Mouse (Mus musculus) WW6 (cell line): ENCODE data around the gene Slc16a14.
A peak's percentile ranks its signal among the peaks of the same experiment; 100 is the strongest.
"Not testable (repeated sequence)": the region's sequence is repeated elsewhere in the genome, so short reads cannot be mapped to it uniquely, and the experiment has no call there.

ENCODE experiments used
- DNase-seq: peaks from one replicate; pipeline ENCODE4 v3.0.0-alpha.2; 2013; ENCODE audit warnings: low read depth, low spot score

The Slc16a14 gene

DNA sequence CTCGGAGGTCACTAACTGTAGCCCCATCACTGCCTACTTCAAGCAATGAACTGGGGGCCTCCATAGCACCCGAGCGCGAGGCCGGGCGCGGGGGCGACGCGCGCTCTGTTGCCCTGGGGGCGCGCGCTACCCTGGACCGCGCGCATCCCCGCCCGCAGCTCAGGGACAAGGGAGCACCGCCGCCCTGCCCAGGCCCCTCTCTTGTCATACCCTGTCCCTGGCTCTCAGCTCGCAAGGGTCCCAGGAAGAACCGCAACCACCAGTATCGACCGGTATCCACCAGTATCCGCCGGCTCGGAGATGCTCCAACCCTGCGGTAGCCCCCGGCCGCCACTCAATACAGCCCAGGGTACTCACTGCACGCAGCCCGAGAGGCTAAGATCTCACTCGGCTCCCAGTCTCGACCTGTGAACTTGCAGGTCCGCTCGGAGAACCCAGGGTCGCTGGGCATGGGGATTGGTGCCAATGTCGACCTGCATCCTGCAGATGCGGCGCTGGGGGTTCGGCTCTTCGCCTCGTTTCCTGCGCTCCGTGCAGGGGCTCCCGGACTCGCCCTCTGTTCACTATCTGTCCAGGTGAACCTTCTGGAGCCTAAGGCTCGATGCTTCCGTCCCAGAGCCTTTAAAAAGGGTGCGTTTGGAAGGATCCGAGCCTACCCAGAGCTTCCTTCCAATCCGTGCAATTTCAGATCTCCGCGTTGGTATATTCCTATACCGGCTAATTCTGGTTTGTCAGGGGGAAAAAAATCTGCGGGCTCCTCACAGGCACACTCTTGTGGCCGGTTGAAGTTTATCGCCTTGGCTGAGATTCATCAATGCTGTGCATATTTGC, at the start of gene Slc16a14:
Gene Slc16a14 (minus strand): TSS at position 632 of the 831 bp plus-strand sequence.
- peak; percentile 42 for DNase-seq

DNA sequence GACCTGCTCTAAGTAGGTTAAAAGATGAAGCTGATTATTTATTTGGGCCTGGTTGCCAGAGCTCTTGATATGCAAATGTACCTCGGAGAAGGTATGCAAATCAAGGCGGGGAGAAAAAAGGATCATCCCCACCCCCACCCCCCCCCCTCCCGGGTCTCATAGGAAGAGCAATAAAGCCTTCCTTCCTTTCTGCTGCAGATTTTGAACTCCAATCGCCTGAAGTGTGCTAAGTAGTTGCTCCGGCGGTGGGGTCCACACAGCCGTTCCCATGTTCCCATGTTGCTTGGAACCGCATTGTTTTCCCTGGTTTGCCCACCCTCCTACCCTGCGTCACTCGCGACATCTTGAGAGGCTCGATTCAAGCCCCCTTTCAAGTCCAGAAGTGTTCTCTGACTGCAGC, 26.8 kb upstream of the Slc16a14 start:
- peak; percentile 9 for DNase-seq

DNA sequence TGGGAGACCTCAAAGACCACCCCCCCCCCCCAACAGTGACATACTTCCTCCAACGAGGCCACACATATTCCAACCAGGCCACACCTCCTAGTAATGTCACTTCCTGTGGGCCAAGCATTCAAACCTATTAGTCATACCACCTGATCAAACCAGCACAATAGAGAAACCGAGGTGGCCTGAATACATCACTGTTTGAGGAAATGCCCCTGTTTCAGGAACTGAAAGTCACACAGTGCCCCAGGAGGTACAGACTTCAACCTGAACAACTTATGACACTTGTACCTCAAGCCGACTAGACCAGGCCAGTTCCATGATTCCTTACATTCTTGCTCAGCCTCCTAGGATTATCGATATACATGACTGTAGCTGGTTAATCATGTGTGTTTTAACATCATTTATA, 22.8 kb upstream of the Slc16a14 start:
- DNase-seq, result not testable (repeated sequence)

DNA sequence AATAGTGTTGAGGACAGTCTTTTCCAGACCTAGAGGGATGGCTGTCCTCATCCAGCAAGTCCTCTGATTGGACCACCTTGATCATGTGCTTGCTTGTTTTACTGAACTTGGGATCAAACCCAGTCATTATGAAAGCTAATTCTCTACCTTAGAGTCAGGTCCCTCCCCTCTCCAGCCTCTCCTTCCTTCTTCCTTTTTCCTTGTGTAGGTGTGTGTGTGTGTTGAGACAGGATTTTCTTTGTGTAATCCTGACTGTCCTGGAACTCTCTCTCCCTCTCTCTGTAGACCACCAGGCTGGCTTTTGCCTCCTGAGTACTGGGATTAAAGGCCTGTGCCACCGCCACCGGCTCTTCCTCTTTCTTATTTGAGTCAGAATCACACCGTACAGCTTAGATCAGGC, 21.8 kb upstream of the Slc16a14 start:
- not testable (repeated sequence) for DNase-seq

DNA sequence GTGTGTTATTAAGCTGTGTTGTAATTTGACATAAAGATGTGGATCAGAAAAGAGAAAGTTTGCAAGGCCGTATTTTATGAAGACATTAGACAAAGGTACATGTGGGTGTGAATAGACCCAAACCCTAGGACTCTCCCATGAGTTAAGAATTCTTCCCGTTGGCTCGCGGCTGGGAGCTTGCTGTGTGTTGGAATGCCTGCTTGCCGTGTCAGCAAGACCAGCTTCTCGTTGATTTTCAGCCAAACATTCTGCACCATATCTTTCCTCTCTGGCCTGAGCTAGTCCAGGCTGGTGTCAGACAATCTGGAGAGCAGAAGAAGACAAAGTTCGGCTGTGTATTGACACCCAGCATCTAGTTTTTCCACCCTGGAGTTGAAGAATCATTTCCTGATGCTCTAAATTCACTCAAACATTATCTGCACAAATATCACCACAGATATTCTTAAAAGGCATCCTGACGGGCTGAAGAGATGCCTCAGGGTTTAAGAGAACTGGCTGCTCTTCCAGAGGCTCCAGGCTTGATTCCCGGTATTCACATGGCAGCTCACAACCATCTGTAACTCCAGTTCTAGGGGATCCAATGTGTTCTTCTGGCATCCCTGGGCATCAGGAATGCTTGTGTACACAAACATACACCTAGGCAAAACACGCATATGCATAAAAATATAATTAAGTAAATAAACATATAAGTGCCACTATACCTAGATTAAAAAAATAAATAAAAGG, 17.7 kb upstream of the Slc16a14 start:
- DNase-seq, result no peak

DNA sequence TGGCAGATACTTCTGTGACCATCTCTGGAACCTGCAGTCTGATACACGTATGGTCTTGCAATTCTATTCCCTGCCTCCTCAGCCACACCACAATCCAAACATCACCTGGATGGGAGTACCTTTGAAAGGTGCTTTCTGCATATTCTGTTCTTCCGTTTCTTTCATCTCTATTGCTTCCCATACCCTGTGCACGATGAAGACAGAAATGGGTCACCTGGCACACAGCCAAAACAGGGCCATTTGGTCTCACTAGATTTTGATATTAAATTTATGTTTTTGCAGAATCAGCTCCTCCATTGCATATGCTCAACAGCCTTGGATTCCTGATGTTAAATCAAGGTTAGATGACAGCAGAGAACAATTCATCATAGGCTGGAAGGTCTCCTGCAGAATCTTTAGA, 16.6 kb upstream of the Slc16a14 start:
- no peak for DNase-seq

DNA sequence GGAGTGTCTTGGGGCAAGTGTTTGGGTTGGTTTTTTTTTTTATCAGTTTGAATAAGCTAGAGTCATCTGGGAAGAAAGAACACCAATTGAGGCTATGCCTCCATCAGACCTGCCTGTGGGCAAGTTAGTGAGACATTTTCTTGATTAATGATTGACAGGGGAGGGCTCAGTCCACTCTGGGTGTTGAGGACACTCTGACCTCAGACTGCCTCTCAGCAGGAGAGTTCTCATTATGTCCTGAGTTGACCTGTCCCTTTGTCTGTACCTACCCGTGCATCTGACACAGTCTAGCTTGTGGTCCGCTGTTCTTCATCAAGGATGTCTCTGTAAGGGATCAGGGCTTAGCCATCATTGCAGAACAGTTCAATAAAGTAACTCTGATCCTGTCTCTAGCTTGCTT, 12.5 kb upstream of the Slc16a14 start:
- no peak for DNase-seq

DNA sequence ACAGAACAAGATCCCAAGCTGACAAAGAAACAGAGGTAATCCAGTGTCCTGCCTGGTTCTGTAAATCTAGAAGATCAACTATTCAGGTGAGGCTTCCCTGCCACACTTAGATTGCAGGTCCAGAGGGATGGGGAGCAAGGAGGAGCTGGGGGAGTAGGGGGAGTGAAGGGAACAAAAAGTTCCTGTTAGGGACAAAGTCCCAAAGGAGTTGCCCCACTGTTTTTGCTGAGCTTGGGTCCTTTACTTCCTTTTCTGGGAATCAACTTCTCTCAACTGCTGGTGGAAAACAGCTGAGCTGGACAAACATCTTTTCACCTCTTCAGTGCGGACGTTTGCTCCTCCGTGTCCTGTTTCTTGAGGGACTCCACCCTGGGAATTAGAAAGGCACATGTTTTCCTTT, 11.0 kb upstream of the Slc16a14 start:
- no peak for DNase-seq

DNA sequence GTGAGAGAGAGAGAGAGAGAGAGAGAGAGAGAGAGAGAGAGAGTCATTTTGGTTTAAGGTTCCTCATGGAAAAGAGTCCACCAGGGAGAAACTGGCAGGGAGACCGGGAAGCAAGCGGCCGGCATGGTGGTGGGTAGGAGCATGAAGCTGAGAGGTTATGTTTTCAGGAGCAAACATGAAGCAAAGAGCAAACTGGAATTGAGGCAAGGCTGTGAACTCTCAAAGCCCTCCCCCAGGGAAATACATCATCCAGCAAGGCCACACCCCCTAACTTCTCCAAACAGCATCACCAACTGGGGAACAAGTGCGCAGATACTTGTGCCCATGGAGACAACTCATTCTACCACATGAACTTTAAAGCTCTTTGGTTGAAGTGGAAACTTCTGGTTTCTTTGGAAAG, 8.6 kb upstream of the Slc16a14 start:
- no peak for DNase-seq

DNA sequence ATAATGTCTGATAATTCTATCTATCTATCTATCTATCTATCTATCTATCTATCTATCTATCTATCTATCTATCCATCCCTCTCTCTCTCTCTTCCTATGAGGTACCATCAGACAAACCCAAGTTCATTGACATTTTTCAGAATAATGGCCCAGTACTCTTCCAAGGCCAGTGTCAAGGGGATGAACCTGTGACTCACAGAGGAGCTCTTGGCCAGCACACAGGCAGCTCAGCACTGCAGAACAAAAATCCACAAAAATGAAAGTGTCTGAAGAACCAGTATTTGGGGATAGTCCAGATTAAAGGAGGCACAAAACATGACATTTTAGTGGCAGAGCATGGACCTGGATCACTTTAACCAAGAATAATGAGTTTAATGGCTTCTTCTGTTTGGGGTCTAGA, 7.7 kb upstream of the Slc16a14 start:
- no peak for DNase-seq

DNA sequence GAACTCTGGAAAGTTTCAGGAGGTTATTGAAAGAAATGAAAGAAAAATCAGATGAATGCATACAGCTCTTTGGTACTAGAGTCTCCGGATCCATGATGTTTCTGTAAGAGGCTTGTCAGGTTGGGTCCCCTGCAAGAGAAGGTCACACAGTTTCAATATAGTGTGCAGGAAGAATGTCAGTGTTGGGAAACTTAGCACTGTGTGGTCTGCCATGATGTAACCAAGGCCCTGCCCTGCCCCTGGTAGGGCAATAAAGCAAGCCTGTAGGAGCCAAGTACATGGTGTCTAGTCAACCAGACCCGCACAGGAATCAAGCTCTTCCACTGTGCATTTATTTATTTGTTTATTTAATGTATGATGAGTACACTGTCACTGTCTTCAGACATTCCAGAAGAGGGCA, 5.4 kb upstream of the Slc16a14 start:
- no peak for DNase-seq

DNA sequence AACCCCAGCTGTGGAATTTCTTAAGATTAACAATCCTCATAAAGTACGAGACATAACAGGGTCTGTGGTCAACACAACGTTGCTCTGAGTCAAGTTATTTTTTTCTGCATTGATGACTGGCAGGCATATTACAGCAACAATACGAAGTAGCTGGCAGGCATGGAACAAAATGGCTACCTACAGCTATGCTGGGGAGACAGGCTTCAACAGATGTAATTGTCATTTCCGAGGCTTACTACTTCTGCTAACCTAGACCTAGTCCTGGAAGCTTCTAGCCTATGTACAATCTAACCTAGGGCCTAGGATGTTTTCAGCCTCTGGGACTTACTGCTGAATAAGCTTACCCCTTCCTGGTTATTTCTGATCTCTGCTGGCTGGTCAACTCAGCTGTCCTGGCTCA, 4.5 kb upstream of the Slc16a14 start:
- DNase-seq, result no peak

DNA sequence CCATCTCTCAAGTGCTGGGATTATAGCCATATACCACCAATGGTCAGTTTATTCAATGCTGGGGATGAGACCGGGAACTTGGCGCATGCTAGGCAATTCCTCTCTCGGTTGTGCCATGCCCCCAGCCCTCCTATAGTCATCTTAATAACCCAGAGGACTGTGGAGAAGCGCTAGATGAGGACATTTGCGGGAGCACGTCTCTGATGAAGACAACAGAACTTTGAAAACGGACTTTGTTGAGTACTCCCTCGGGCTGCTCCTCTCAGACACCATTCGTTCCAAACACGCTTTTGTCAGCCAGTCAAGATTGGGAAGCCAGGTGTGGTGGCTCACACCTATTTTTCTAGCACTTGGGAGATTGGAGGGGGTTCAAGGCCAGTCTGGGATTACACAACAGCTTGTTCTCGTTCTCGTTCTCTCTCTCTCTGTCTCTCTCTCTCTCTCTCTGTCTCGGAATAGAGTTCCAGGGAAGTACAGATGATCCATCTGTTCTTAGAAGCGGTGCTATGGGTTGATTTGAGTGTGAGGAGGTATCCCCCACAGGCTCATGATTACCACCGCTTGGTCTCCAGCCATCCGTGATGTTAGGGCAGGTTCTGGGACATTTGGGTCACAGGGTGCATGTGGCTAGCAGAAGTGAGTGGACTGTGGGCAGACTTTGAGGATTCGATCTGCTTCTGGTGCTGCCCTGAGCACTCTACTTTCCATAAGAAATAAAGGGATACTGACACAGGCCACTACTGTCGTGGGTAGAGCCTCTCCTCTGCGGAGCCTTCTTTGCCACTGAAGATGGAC, 2.0 kb upstream of the Slc16a14 start:
- DNase-seq, result no peak

DNA sequence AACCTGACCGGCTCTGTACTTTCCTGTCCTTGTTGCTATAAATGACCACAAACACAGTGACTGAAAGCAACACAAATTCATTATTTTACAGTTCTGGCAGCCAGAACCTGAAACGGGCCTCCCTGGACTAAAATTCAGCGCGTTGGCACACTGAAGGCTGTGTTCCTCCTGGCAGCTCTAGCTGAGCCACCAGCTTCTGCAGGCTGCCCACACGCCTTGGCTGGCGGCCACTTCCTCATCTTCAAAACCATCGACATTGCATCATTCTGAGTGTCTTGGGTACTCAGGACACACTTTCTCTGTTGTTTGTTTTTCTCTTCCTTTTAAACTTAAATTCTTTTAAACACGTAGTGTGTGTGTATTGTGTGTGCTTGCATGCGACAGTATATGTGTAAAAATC, 734 bp upstream of the Slc16a14 start:
- DNase-seq, result no peak

DNA sequence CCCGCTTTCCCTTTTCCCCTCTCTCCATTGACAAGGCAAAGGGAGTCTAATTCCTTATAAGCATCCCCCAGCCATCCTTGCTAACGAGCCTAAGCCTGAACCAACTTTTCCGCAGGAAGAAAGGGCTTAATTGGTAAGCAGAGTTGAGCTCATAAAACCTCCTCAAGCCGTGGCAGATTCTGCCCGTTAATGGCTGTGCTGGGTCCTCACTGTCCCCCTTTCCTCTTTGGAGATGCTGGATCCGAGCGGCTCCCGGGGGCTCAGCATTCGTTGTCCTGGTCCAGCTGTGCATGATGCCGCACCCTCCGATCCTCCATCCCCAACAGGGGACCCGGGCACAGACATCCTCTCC, 807 bp downstream of the Slc16a14 start:
- DNase-seq, result no peak

DNA sequence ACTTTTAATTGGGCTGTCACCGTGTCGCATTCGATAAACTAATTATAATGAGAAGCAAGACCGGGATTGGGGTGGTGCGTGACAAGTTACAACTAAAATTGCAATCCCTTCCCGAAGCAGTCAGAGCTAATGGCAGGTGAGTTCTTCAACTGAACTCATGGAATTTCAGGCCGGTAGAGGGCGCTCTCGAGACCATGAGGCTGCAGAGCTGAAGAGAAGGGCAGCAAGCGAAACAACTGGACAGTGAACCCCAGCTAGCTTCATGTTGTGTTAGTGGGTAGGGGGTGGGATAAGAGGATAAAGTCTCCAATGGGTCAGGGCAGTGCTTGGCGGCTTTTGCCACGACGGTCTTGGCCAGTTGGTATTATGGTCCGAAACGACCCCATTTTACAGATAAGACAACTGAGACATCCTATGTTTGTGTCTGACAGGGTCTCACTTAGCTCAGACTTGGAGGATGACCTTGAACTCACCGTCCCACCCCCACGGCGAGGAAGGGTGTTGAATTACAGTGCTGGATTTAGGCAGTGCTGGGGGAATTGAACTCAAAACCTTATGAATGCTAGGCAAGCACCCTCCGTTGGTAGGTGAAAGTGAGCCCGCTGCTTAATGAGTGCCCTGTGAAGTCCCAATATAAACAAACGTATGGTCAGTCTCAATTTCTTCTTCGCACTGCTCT, 1.3 kb downstream of the Slc16a14 start:
- peak; percentile 62 for DNase-seq

DNA sequence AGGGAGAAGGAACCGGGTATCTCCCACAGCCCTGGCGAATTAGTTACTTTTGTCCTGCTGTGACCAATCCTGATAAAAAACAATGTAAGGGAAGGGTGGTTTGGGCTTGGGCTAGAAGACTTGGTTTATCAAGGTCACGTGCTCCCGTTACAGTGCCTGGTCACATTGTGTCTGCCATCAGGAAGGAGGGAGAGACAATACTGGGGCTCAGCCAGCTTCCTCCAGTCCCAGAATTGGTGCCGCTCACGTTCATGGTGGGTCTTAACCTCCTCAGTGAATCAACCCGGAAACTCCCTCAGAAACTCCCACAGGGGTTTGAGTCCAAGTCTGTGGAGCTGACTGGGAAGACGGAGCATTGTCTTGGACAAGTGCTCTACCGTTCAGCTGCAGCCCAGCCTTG, 9.3 kb downstream of the Slc16a14 start:
- no peak for DNase-seq

DNA sequence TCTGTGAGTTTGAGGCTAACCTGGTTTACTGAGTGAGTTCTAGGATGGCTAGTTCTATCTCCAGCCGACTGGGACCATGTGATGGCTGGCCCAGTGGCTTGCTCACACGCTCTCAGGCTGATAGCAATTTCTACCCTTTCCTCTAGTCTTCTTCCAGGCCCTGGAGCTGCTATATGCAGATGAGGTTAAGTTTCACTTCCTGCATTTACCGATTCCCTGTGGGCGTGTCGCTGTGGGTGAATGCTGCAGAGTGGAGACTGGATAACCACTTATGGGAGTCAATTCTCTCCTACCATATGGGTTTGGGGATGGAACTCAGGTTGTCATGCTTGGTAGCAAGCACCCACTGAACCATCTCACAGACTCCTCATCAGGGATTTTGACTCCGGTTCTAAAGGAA, 10.8 kb downstream of the Slc16a14 start:
- no peak for DNase-seq

DNA sequence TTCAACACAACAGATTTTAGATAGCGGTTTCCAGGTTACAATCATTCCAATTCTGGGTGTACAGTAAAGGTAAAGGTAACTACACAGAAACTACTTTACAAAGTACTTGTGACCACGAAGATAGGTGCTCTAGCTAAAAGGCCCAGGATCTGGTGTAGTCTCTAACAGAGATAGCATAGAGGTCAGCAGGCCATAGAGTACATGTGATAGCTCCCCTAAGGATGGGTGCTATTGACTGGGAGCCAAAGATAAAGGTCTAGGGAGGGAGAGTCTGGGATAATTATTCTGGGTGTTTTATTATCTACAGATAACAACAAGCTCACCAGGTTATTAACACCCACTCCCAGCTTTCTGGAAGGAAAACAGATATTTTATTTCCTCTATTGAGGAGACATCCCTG, 11.5 kb downstream of the Slc16a14 start:
- no peak for DNase-seq

DNA sequence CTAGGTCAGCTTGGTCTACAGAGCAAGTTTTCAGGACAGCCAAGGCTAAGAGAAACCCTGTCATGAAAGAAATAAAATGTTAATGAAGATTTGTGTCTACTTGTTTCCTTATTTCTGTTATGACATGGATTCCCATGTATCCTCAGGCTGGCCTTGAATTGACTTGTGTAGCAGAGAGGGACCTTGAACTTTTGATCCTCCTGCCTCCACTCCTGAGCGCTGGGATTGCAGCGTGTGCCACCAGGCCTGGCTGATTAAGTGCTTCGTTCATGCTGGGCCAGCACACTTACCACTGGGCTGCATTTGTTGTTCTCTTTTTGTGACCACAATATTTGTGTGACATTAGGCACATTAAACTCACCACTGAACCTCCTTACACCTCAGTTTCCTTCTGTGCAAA, 16.1 kb downstream of the Slc16a14 start:
- DNase-seq, result no peak

DNA sequence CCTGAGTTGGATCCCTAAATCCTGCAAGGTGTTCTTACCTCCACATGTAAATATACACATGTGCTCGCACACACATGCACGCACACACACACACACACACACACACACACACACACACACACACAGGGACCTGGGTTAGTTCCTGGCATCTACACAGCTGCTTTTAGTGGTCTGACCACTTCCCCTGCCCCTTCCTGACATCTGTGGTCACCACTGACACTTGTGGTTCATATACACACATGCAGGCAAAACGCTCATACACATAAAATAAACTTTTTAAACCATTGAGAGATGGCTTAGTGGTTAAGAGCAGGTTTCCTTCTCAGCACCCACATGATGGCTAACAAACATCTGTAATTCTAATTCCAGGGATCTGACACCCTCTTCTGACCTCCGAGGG, 19.9 kb downstream of the Slc16a14 start:
- no peak for DNase-seq

DNA sequence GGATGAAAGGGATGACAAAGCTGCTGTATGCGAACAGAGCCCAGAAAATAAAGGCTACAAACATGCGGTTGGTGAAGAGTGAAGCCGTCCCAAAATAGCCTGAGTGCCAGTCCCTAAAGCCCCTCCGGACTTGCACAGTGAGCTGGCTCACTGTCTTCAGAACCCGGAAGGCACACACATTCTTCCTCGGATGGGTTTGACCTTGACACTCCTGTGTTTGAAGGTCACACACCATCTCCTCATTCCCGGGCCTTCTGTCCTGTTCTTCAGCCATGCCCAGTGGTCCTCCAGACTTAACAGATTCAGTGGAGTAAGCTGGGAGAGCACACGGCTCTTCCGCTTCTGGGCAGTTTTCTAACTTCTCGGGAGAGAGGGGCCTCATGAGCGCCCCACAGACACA, 22.4 kb downstream of the Slc16a14 start:
- no peak for DNase-seq
